Mouse (Mus musculus): ENCODE measurements around the gene Rnase12.

DNA sequence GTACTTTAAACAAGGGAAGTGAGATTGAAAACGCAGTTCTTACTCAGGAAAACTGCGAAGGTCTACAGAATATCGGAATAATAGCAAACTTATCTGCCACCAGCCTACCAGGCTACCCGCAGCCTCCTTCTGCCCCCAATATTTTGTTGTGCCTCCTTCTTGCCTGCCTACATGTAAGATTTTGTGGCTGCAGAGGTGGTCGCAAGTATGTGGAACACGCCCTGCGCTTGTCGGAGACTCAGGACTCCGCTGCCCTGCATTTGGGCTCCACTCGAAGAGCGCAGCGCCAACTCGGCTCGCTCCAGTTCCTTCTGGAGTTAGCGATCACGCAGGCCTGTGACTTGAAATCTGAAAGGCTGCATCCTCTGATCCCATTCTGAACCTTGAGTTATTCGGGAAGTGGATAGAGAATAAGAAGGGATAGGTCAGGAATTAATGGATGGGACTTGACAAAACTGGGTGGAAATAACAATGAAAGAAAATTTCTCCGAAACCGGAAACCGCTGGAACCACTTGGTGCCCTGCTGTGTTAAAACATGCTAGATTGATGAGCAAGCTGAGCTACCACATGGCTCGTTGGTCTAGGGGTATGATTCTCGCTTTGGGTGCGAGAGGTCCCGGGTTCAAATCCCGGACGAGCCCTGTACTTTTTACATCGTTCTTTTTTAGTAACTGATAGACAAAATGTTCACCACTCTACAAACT, 32.8 kb upstream of the Rnase12 start:
- no peak for TF ChIP-seq CTCF (IDR thresholded peaks at IDR 0.05; ENCODE audit: extremely low read depth, insufficient read length, insufficient replicate concordance, low read depth, low read length)
- TF ChIP-seq POLR2A (IDR thresholded peaks at IDR 0.05; ENCODE audit: low read depth, low read length) = no peak
